Mouse (Mus musculus): ENCODE results near the gene Hectd4. TPM values are rescaled to one million over a fixed set of nuclear protein-coding genes. Genes with fewer than 3 reads are reported as not detected.

The Hectd4 gene
- total and polyA plus RNA-seq, 3 experiments, result 9.8 to 23.1 (median 22.6) TPM

GRCm38 (mm10) chr5:121241182-121241581 lies 21.2 kb downstream of the Hectd4 start:
- Histone ChIP-seq H3K4me3 (no peak overlapping the region), H3K4me1 (ENCODE audit: control insufficient read depth, insufficient read depth, low read length) (peaks cover 1% of the 10 kb centered on the region), H3K27ac (no peak overlapping the region), H3K79me2 (replicated peaks; ENCODE audit: control insufficient read depth, insufficient read depth, low read length) (peaks cover 3% of the 10 kb centered on the region), H3K27me3 (ENCODE audit: control insufficient read depth, insufficient read depth, low read length) (no peaks in the 10 kb centered on the region), H3K9ac (ENCODE audit: low read depth, low read length) (no peak overlapping the region), H3K36me3 (ENCODE audit: control insufficient read depth, insufficient read depth, low read length) (no peaks in the 10 kb centered on the region)
- no peak for DNase-seq
- intact Hi-C loops (cut with DNase I), result no loop called here
- no peak for TF ChIP-seq POLR2A (IDR thresholded peaks at IDR 0.05; ENCODE audit: insufficient read depth, low read depth, low read length)
- no peak for TF ChIP-seq EP300 (IDR thresholded peaks at IDR 0.05; ENCODE audit: insufficient read depth, low read depth, low read length)
- no peak for TF ChIP-seq CTCF (IDR thresholded peaks at IDR 0.05)

- 27% methylated on average over 1 of the region's 1 CpGs for WGBS
- H3K36me3 ChIP-seq (ENCODE audit: control insufficient read depth, insufficient read depth, low read length), result no peaks in the 10 kb centered on the region
- intact Hi-C loops (cut with DNase I), result no loop called here
These were observed 22.2 kb downstream of the Hectd4 start for GRCm38 (mm10) chr5:121242261-121242660.

GRCm38 (mm10) chr5:121242701-121243100 lies 22.7 kb downstream of the Hectd4 start:
- WGBS, result 79% methylated on average over 1 of the region's 1 CpGs
- H3K9ac ChIP-seq (ENCODE audit: low read depth, low read length), result no peak overlapping the region
- DNase-seq, result no peak
- peaks cover 3% of the 10 kb centered on the region for H3K79me2 ChIP-seq (replicated peaks; ENCODE audit: control insufficient read depth, insufficient read depth, low read length)
- intact Hi-C loops (cut with DNase I), result no loop called here
- H3K4me1 ChIP-seq (ENCODE audit: control insufficient read depth, insufficient read depth, low read length), result peaks cover 1% of the 10 kb centered on the region; the same call in 1 of the 2 replicates
- H3K36me3 ChIP-seq (ENCODE audit: control insufficient read depth, insufficient read depth, low read length), result no peaks in the 10 kb centered on the region
- H3K4me3 ChIP-seq, result no peak overlapping the region
- no peak overlapping the region for H3K27ac ChIP-seq
- TF ChIP-seq CTCF (IDR thresholded peaks at IDR 0.05) (no peak), POLR2A (IDR thresholded peaks at IDR 0.05; ENCODE audit: insufficient read depth, low read depth, low read length) (no peak), EP300 (IDR thresholded peaks at IDR 0.05; ENCODE audit: insufficient read depth, low read depth, low read length) (no peak)
- no peaks in the 10 kb centered on the region for H3K27me3 ChIP-seq (ENCODE audit: control insufficient read depth, insufficient read depth, low read length)

More at GRCm38 (mm10) chr5:121242261-121242660, 22.2 kb downstream of the Hectd4 start:
- Histone ChIP-seq H3K4me3 (no peak overlapping the region), H3K4me1 (ENCODE audit: control insufficient read depth, insufficient read depth, low read length) (peaks cover 1% of the 10 kb centered on the region; the same call in 1 of the 2 replicates), H3K9ac (ENCODE audit: low read depth, low read length) (no peak overlapping the region), H3K27me3 (ENCODE audit: control insufficient read depth, insufficient read depth, low read length) (no peaks in the 10 kb centered on the region), H3K79me2 (replicated peaks; ENCODE audit: control insufficient read depth, insufficient read depth, low read length) (peaks cover 3% of the 10 kb centered on the region), H3K27ac (no peak overlapping the region)
- DNase-seq, result no peak
- TF ChIP-seq POLR2A (IDR thresholded peaks at IDR 0.05; ENCODE audit: insufficient read depth, low read depth, low read length) (no peak), CTCF (IDR thresholded peaks at IDR 0.05) (no peak), EP300 (IDR thresholded peaks at IDR 0.05; ENCODE audit: insufficient read depth, low read depth, low read length) (no peak)

- intact Hi-C loops (cut with DNase I), result no loop called here
- peaks cover 1% of the 10 kb centered on the region; the same call in 1 of the 2 replicates for H3K4me1 ChIP-seq (ENCODE audit: control insufficient read depth, insufficient read depth, low read length)
- 70% methylated on average over 1 of the region's 1 CpGs for WGBS
These were observed 23.8 kb downstream of the Hectd4 start for GRCm38 (mm10) chr5:121243676-121244364.

GRCm38 (mm10) chr5:121244365-121244731 lies 24.3 kb downstream of the Hectd4 start:
- WGBS, result 82% methylated on average over 5 of the region's 5 CpGs
- no peak for DNase-seq
- no peak for TF ChIP-seq POLR2A (IDR thresholded peaks at IDR 0.05; ENCODE audit: insufficient read depth, low read depth, low read length)
- TF ChIP-seq EP300 (IDR thresholded peaks at IDR 0.05; ENCODE audit: insufficient read depth, low read depth, low read length), result no peak
- no peak for TF ChIP-seq CTCF (IDR thresholded peaks at IDR 0.05)
- peaks cover 6% of the 10 kb centered on the region for H3K79me2 ChIP-seq (replicated peaks; ENCODE audit: control insufficient read depth, insufficient read depth, low read length)
- intact Hi-C loops (cut with DNase I), result no loop called here
- H3K4me3 ChIP-seq, result no peak overlapping the region
- peaks cover 1% of the 10 kb centered on the region; the same call in 1 of the 2 replicates for H3K4me1 ChIP-seq (ENCODE audit: control insufficient read depth, insufficient read depth, low read length)
- H3K27me3 ChIP-seq (ENCODE audit: control insufficient read depth, insufficient read depth, low read length), result no peaks in the 10 kb centered on the region
- H3K36me3 ChIP-seq (ENCODE audit: control insufficient read depth, insufficient read depth, low read length), result no peaks in the 10 kb centered on the region
- H3K27ac ChIP-seq, result no peak overlapping the region
- H3K9ac ChIP-seq (ENCODE audit: low read depth, low read length), result no peak overlapping the region

More at GRCm38 (mm10) chr5:121243676-121244364, 23.8 kb downstream of the Hectd4 start:
- Histone ChIP-seq H3K36me3 (ENCODE audit: control insufficient read depth, insufficient read depth, low read length) (no peaks in the 10 kb centered on the region), H3K79me2 (replicated peaks; ENCODE audit: control insufficient read depth, insufficient read depth, low read length) (peaks cover 4% of the 10 kb centered on the region), H3K27me3 (ENCODE audit: control insufficient read depth, insufficient read depth, low read length) (no peaks in the 10 kb centered on the region), H3K4me3 (no peak overlapping the region), H3K27ac (no peak overlapping the region), H3K9ac (ENCODE audit: low read depth, low read length) (no peak overlapping the region)
- DNase-seq, result no peak
- TF ChIP-seq POLR2A (IDR thresholded peaks at IDR 0.05; ENCODE audit: insufficient read depth, low read depth, low read length), result no peak
- no peak for TF ChIP-seq CTCF (IDR thresholded peaks at IDR 0.05)
- TF ChIP-seq EP300 (IDR thresholded peaks at IDR 0.05; ENCODE audit: insufficient read depth, low read depth, low read length), result no peak

- Histone ChIP-seq H3K36me3 (ENCODE audit: control insufficient read depth, insufficient read depth, low read length) (no peaks in the 10 kb centered on the region), H3K9ac (ENCODE audit: low read depth, low read length) (no peak overlapping the region), H3K27me3 (ENCODE audit: control insufficient read depth, insufficient read depth, low read length) (no peaks in the 10 kb centered on the region), H3K4me1 (ENCODE audit: control insufficient read depth, insufficient read depth, low read length) (peaks cover 1% of the 10 kb centered on the region; the same call in 1 of the 2 replicates), H3K79me2 (replicated peaks; ENCODE audit: control insufficient read depth, insufficient read depth, low read length) (peaks cover 6% of the 10 kb centered on the region), H3K4me3 (no peak overlapping the region), H3K27ac (no peak overlapping the region)
- WGBS, result 77% methylated on average over 7 of the region's 7 CpGs
- no peak for DNase-seq
- TF ChIP-seq POLR2A (IDR thresholded peaks at IDR 0.05; ENCODE audit: insufficient read depth, low read depth, low read length) (no peak), CTCF (IDR thresholded peaks at IDR 0.05) (no peak), EP300 (IDR thresholded peaks at IDR 0.05; ENCODE audit: insufficient read depth, low read depth, low read length) (no peak)
- intact Hi-C loops (cut with DNase I), result no loop called here
These were observed 25.2 kb downstream of the Hectd4 start for GRCm38 (mm10) chr5:121245201-121245600.

Measured in heart, adult 2 months (tissue).